Mouse (Mus musculus) hindbrain, embryonic 16.5 days (tissue): ENCODE data around the gene Olfr1124. TPM values are rescaled to one million over a fixed set of nuclear protein-coding genes. Genes with fewer than 3 reads are reported as not detected.

Experiments
- ATAC-seq: fragments of 200-750 bp; cut with Nextera tagmentation; 2 replicates; pipeline ENCODE4 v1.8.0; 2017; ENCODE audit warnings: moderate TSS enrichment, moderate library complexity
- H3K27ac ChIP-seq: fragments of 300-500 bp; sonication (generic); 2 replicates; pipeline ENCODE4 v1.5.1; 2014; ENCODE audit warnings: low read depth, mild to moderate bottlenecking, control low read depth, low read length, moderate library complexity
- H3K27me3 ChIP-seq: fragments of 300-500 bp; sonication (generic); replicated peaks from 2 replicates; pipeline ENCODE4 v1.6.1; 2014; ENCODE audit warnings: low read length; ENCODE audit not compliant: control insufficient read depth, insufficient read depth
- H3K36me3 ChIP-seq: fragments of 300-500 bp; sonication (generic); 2 replicates; pipeline ENCODE4 v1.6.1; 2014; ENCODE audit warnings: mild to moderate bottlenecking, low read length, moderate library complexity, mixed read lengths; ENCODE audit not compliant: control insufficient read depth, insufficient read depth
- H3K4me1 ChIP-seq: fragments of 300-500 bp; sonication (generic); 2 replicates; pipeline ENCODE4 v1.6.1; 2014; ENCODE audit warnings: low read depth, low read length; ENCODE audit not compliant: control insufficient read depth, insufficient read depth
- H3K4me2 ChIP-seq: fragments of 300-500 bp; sonication (generic); 2 replicates; pipeline ENCODE4 v1.6.1; 2014; ENCODE audit warnings: mild to moderate bottlenecking, low read length, control low read depth, moderate library complexity
- H3K4me3 ChIP-seq: fragments of 300-500 bp; sonication (generic); 2 replicates; pipeline ENCODE4 v1.5.1; 2014; ENCODE audit warnings: mild to moderate bottlenecking, low read length, control low read depth, moderate library complexity
- H3K9ac ChIP-seq: fragments of 300-500 bp; sonication (generic); 2 replicates; pipeline ENCODE4 v1.6.1; 2014; ENCODE audit warnings: low read depth, mild to moderate bottlenecking, control low read depth, low read length, moderate library complexity
- H3K9me3 ChIP-seq: fragments of 300-500 bp; sonication (generic); 2 replicates; pipeline ENCODE4 v1.6.1; 2014; ENCODE audit warnings: mild to moderate bottlenecking, low read length, moderate library complexity; ENCODE audit not compliant: control insufficient read depth
- WGBS: fragments of 180-500 bp; shearing (Covaris S2); extraction: QIAGEN DNeasy Blood & Tissue Kit; methylation state at CpG from one replicate; pipeline ENCODE4 v1.1.7; 2014; 5-methylcytosine and 5-hydroxymethylcytosine counted together
- polyA plus RNA-seq: library from polyadenylated mRNA; unstranded; fragments of >200 nt; fragmentation: Nextera tagmentation; extraction: Ambion mirVana; gene quantifications from 2 replicates; pipeline ENCODE4 v1.2.1, GENCODE M21; 2015

Olfr1124 gene
- polyA plus RNA-seq, 1 experiment from 2014 or later: not detected

DNA sequence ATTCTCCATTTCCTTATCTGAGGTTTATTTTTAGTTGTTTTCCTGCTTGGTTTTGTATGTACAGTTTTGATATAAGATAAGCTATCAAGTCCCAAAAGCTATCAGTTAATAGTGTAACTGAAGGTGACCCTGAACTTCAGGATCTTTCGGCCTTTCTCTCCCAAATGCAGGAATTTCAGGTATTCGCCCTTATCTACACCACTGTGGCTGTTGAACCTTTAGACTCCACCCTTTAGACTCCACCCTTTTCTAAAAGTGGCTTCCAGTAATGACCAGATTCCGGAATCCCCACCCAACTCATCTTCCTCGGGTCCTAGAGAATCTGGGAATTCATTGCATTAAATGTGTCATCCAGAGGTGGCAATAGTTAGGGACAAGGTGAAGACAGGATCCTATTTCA, 51.1 kb downstream of the Olfr1124 start:
- H3K4me1 ChIP-seq: no peaks in the 10 kb centered on the region
- 86% methylated on average over 4 of the region's 4 CpGs for WGBS
- no peak overlapping the region for H3K9ac ChIP-seq
- H3K4me3 ChIP-seq: no peak overlapping the region
- H3K4me2 ChIP-seq: no peak overlapping the region
- H3K36me3 ChIP-seq: no peaks in the 10 kb centered on the region
- no peak for ATAC-seq
- H3K27ac ChIP-seq: no peak overlapping the region
- no peaks in the 10 kb centered on the region for H3K27me3 ChIP-seq
- no peaks in the 10 kb centered on the region for H3K9me3 ChIP-seq

DNA sequence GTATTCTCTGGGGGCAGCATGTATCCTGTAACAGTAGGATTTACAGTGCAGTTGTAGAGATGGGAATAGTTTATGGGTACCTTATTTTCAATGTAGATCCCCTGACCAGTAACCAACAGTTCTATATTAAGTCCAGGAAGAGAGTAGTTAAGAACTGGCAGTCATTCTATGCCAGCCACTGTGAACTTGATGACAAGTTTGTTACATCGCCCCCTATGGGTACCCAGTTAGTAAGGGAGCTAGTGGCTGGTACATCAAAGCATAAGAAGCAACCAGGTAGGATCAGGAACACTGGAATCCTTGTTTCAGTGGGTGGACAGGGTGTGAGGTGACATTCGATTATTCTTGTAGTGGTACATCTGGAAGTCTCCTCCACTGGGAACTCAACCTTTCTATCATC, 52.2 kb downstream of the Olfr1124 start:
- Histone ChIP-seq H3K27me3 (no peaks in the 10 kb centered on the region), H3K4me1 (no peaks in the 10 kb centered on the region), H3K9me3 (no peaks in the 10 kb centered on the region), H3K4me3 (no peak overlapping the region), H3K36me3 (no peaks in the 10 kb centered on the region), H3K27ac (no peak overlapping the region), H3K9ac (no peak overlapping the region), H3K4me2 (no peak overlapping the region)
- 86% methylated on average over 2 of the region's 2 CpGs for WGBS
- ATAC-seq: no peak

Other genes starting within 250 kb of the Olfr1124 start
- gene Olfr1112, start 242.5 kb upstream of the Olfr1124 start, polyA plus RNA-seq: not detected in 2 replicates
- not detected in 2 replicates for gene Olfr1113, start 221.3 kb upstream of the Olfr1124 start, polyA plus RNA-seq
- gene Olfr1115, start 182.3 kb upstream of the Olfr1124 start, polyA plus RNA-seq: not detected in 2 replicates
- not detected in 2 replicates for gene Olfr1116, start 162.7 kb upstream of the Olfr1124 start, polyA plus RNA-seq
- gene Olfr1118, start 122.7 kb upstream of the Olfr1124 start, polyA plus RNA-seq: not detected in 2 replicates
- gene Olfr1120, start 75.5 kb upstream of the Olfr1124 start, polyA plus RNA-seq: not detected in 2 replicates
- gene Olfr1121, start 60.4 kb upstream of the Olfr1124 start, polyA plus RNA-seq: not detected in 2 replicates
- gene Olfr1122, start 44.4 kb upstream of the Olfr1124 start, polyA plus RNA-seq: not detected in 2 replicates
- gene Olfr1123, start 13.6 kb upstream of the Olfr1124 start, polyA plus RNA-seq: not detected in 2 replicates
- gene Olfr1126, start 23.7 kb downstream of the Olfr1124 start, polyA plus RNA-seq: not detected in 2 replicates
- gene Pramel7, start 66.8 kb downstream of the Olfr1124 start, polyA plus RNA-seq: not detected in 2 replicates
- gene Pramel6, start 76.3 kb downstream of the Olfr1124 start, polyA plus RNA-seq: not detected in 2 replicates
- gene Olfr153, start 101.5 kb downstream of the Olfr1124 start, polyA plus RNA-seq: not detected in 2 replicates
- not detected in 2 replicates for gene Olfr1128, start 115.3 kb downstream of the Olfr1124 start, polyA plus RNA-seq
- not detected in 2 replicates for gene Olfr1129, start 143.6 kb downstream of the Olfr1124 start, polyA plus RNA-seq
- gene Olfr1130, start 175.9 kb downstream of the Olfr1124 start, polyA plus RNA-seq: not detected in 2 replicates
- gene Olfr1131, start 196.8 kb downstream of the Olfr1124 start, polyA plus RNA-seq: not detected in 2 replicates
- not detected in 2 replicates for gene Olfr1132, start 207.3 kb downstream of the Olfr1124 start, polyA plus RNA-seq
- gene Olfr1133, start 217.1 kb downstream of the Olfr1124 start, polyA plus RNA-seq: not detected in 2 replicates
- gene Olfr1134, start 228.2 kb downstream of the Olfr1124 start, polyA plus RNA-seq: not detected in 2 replicates
- not detected in 2 replicates for gene Olfr1135, start 243.4 kb downstream of the Olfr1124 start, polyA plus RNA-seq